Mouse (Mus musculus) midbrain, embryonic 11.5 days (tissue): ENCODE measurements at regions not wholly inside any gene's neighbourhood (a gene's known extent, or its start where the extent isn't known, plus 50 kb on each side); places are given as distances from the start of the nearest gene placed in this dataset.

Experiments used
- ATAC-seq: fragments of 200-750 bp; cut with Nextera tagmentation; 2 replicates; pipeline ENCODE4 v1.8.0; 2017; ENCODE audit warnings: moderate TSS enrichment, moderate library complexity; ENCODE audit not compliant: low FRiP score
- DNase-seq: peaks from one replicate; pipeline ENCODE4 v3.0.0; 2015; ENCODE audit warnings: low spot score; ENCODE audit errors: missing footprints
- H3K27ac ChIP-seq: fragments of 300-500 bp; sonication (generic); 2 replicates; pipeline ENCODE4 v1.5.1; 2014; ENCODE audit warnings: low read depth, low read length
- H3K27me3 ChIP-seq: fragments of 300-500 bp; sonication (generic); 2 replicates; pipeline ENCODE4 v1.6.1; 2014; ENCODE audit warnings: mild to moderate bottlenecking, low read length, moderate library complexity, mixed read lengths; ENCODE audit not compliant: control insufficient read depth, insufficient read depth
- H3K36me3 ChIP-seq: fragments of 300-500 bp; sonication (generic); 2 replicates; pipeline ENCODE4 v1.6.1; 2014; ENCODE audit warnings: mild to moderate bottlenecking, low read length, moderate library complexity, mixed read lengths; ENCODE audit not compliant: control insufficient read depth, insufficient read depth
- H3K4me1 ChIP-seq: fragments of 300-500 bp; sonication (generic); 2 replicates; pipeline ENCODE4 v1.6.1; 2014; ENCODE audit warnings: low read length; ENCODE audit not compliant: control insufficient read depth, insufficient read depth
- H3K4me2 ChIP-seq: fragments of 300-500 bp; sonication (generic); 2 replicates; pipeline ENCODE4 v1.6.1; 2014; ENCODE audit warnings: mild to moderate bottlenecking, moderate library complexity
- H3K4me3 ChIP-seq: fragments of 300-500 bp; sonication (generic); 2 replicates; pipeline ENCODE4 v1.5.1; 2014; ENCODE audit warnings: low read depth, low read length
- H3K9ac ChIP-seq: fragments of 300-500 bp; sonication (generic); 2 replicates; pipeline ENCODE4 v1.6.1; 2014; ENCODE audit warnings: low read length
- H3K9me3 ChIP-seq: fragments of 300-500 bp; sonication (generic); 2 replicates; pipeline ENCODE4 v1.6.1; 2016; ENCODE audit warnings: low read length; ENCODE audit not compliant: control insufficient read depth
- WGBS: fragments of 180-500 bp; shearing (Covaris S2); extraction: QIAGEN DNeasy Blood & Tissue Kit; methylation state at CpG from one replicate; pipeline ENCODE4 v1.1.7; 2014; 5-methylcytosine and 5-hydroxymethylcytosine counted together

DNA sequence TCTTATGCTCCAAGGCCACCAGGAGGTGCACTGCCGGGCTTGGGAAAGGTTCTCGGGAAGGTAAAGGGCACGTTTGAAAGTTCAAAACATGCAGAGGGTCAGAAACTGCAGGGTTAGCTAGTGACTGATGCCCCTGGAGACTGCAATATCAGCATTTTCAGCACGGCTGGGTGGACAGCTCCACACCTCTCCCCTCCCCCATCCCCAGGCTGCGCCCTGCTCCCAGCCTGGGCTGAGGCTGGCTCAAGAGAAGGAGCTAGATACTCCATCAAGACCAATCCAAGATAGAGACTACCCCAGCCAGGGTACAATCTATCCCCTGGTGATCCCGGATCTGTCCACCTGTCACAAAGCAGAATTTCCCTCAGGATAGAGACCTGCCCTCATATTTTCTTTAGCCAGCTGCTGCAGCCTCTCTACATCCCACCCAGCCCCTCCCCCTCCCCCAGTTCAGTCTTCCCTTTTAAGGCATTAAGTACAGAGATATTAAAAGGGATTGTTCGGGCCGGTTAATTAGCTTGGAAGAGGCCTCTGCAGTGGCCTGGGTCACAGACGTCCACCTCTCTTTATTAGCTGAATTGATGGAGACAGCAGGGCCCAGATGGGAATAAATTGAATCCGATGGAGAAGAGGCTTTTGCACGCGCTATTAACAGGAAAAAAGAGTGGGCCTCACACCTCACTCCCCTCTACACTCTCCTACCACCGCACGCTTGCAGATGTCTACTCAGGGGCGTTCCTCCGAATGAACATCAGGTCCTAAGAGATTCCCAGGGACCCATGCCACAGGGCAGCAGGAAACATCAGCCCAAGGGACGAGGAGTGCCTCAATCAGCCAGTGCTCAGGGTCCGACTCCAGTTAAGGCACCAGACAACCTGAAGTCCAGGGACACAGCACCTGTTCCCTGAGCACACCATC is 119.8 kb downstream of the Plxna1 start:
- H3K9me3 ChIP-seq = no peaks in the 10 kb centered on the region
- WGBS = 20% methylated on average over 18 of the region's 18 CpGs
- DNase-seq (peak; percentile 93), ATAC-seq (peak; percentile 74)
- no peak overlapping the region for H3K9ac ChIP-seq
- H3K27me3 ChIP-seq = no peaks in the 10 kb centered on the region
- H3K4me1 ChIP-seq = peaks cover 23% of the 10 kb centered on the region
- no peak overlapping the region for H3K4me2 ChIP-seq
- H3K27ac ChIP-seq = peak overlapping the region; percentile 61
- H3K36me3 ChIP-seq = no peaks in the 10 kb centered on the region
- H3K4me3 ChIP-seq = no peak overlapping the region

DNA sequence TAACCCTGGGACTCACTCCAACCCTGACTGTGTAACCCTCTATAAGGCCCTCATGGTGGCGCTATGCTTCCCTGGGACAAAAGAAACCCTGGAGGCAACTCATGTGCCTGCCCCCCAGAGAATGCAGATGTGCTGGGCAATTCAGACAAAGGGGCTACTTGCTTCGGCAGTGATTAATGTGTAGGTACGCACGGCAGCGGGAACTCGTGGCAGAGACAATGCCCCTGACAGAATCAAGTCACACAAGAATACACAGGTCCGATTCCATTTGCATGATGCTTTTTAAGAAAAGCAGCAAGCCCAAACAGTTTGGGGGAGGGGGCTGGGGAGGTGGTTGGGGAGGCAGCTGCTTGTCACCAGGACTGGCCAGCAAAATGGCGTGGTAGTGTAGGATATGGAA is 116.9 kb downstream of the Plxna1 start:
- DNase-seq = no peak
- no peak for ATAC-seq
- 46% methylated on average over 8 of the region's 8 CpGs for WGBS
- Histone ChIP-seq H3K27ac (no peak overlapping the region), H3K4me3 (no peak overlapping the region), H3K9me3 (no peaks in the 10 kb centered on the region), H3K4me2 (no peak overlapping the region), H3K36me3 (no peaks in the 10 kb centered on the region), H3K9ac (no peak overlapping the region), H3K4me1 (peaks cover 13% of the 10 kb centered on the region), H3K27me3 (no peaks in the 10 kb centered on the region)

DNA sequence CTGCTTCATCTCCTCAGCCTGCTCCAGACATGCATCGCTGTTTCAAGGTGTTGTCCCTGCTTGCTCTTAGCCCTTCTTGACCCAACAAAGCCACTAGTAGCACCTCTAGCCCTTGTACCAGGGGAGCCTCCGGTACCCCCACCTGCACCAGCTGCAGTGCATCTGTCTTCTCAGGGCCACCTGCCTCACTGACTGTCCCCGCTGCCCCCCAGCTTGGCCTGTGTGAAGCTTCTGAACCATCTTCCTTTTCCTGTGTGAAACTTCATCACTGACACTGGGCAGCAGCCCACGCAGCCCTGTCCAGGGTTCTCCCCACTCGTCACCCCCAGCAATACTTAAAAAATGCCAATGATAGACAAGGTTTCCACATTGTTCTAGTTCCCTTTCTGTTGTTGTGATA is 116.2 kb downstream of the Plxna1 start:
- Histone ChIP-seq H3K9ac (no peak overlapping the region), H3K4me2 (no peak overlapping the region), H3K36me3 (no peaks in the 10 kb centered on the region), H3K27ac (no peak overlapping the region), H3K4me1 (peaks cover 13% of the 10 kb centered on the region), H3K27me3 (no peaks in the 10 kb centered on the region), H3K4me3 (no peak overlapping the region), H3K9me3 (no peaks in the 10 kb centered on the region)
- WGBS = 95% methylated on average over 5 of the region's 5 CpGs
- ATAC-seq = no peak
- DNase-seq = no peak

DNA sequence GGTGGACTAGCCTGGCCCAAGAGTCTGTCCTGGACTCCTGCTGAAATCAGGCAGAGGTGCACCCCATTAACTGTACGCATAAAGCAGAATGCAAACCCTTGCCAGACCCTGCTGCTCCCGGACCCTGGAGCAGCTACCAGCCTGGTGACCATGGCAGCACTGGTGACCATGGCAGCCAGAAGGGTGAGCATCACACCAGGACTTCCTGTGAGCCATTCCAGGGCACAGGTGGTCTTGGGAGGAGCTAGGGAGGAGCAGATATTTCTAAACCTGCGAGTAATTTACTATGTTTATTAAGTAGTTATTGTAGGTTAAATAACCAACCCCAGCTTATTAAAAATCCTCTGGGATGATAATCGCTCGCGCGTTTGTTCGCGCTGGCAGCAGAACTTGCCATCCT is 113.8 kb downstream of the Plxna1 start:
- Histone ChIP-seq H3K36me3 (no peaks in the 10 kb centered on the region), H3K4me1 (peaks cover 3% of the 10 kb centered on the region; the same call in 1 of the 2 replicates), H3K9ac (no peak overlapping the region), H3K4me3 (no peak overlapping the region), H3K9me3 (no peaks in the 10 kb centered on the region), H3K27me3 (no peaks in the 10 kb centered on the region), H3K27ac (no peak overlapping the region), H3K4me2 (no peak overlapping the region)
- DNase-seq (no peak), ATAC-seq (no peak)
- 92% methylated on average over 9 of the region's 9 CpGs for WGBS

DNA sequence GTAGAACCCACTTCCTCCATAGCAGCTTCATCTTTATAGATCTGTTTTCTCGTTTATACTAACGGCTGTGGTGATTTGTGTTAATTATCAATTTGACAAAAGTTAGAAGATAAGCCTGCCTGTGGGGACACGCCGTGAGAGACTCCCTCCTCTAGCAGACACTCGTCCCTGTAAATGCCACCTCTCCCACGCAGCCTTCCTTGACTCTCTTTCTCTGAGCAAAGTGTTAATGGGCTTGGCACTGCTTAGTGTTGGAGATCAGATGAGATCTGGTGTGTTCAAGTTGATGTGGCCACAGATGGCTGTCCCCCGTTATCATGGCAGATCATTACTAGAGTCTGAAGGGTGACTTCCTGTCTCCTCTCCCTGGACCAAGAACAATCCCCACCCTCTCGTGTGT is 113.1 kb downstream of the Plxna1 start:
- ATAC-seq (no peak), DNase-seq (no peak)
- H3K27me3 ChIP-seq = no peaks in the 10 kb centered on the region
- H3K4me1 ChIP-seq = peaks cover 3% of the 10 kb centered on the region; the same call in 1 of the 2 replicates
- no peaks in the 10 kb centered on the region for H3K36me3 ChIP-seq
- no peak overlapping the region for H3K9ac ChIP-seq
- H3K4me2 ChIP-seq = no peak overlapping the region
- no peak overlapping the region for H3K4me3 ChIP-seq
- H3K27ac ChIP-seq = no peak overlapping the region
- WGBS = 84% methylated on average over 8 of the region's 8 CpGs
- no peaks in the 10 kb centered on the region for H3K9me3 ChIP-seq

DNA sequence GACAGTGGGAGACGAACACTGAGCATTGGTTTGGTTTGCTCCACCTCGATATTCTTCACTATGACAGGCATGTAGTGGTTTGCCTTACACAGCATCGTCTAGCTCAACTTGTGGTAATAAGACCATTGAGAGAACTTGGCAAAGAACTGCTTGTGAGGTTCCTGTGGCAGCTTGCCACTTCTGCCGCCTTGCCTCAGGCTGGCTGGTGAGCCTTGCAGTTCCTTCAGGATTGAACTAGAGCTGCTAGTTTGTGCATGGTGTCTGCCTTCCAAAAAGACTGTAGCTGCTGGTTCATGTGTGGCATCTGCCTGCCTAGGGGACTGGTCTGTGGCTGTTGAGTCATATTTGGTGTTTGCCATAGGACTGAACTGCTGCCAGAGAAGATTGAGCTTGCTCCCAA is 110.8 kb downstream of the Plxna1 start:
- no peaks in the 10 kb centered on the region for H3K9me3 ChIP-seq
- no peak for ATAC-seq
- no peaks in the 10 kb centered on the region for H3K27me3 ChIP-seq
- H3K4me2 ChIP-seq = no peak overlapping the region
- no peak overlapping the region for H3K4me3 ChIP-seq
- H3K9ac ChIP-seq = no peak overlapping the region
- no peaks in the 10 kb centered on the region for H3K4me1 ChIP-seq
- WGBS = 90% methylated on average over 4 of the region's 4 CpGs
- no peak for DNase-seq
- no peaks in the 10 kb centered on the region for H3K36me3 ChIP-seq
- H3K27ac ChIP-seq = no peak overlapping the region

DNA sequence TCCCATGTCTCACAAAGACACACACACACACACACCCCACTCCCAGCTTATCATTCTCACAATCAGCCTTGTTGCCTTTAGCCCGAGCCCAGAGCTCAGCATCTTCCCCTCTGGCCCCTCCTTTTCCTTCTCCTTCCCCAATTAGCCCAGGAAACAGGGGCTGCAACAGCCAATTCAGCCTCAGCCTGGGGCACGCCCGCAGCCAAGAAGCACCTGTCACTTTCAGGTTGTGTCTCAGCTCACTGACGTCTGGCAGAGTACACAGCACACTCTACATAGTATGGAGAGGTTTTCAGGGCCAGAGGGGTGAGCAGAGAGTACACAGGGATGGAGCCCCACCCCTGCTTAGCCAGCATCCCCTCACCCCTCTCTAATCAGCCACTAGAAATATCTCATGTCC is 106.4 kb downstream of the Plxna1 start:
- no peak for ATAC-seq
- WGBS = 57% methylated on average over 4 of the region's 4 CpGs

DNA sequence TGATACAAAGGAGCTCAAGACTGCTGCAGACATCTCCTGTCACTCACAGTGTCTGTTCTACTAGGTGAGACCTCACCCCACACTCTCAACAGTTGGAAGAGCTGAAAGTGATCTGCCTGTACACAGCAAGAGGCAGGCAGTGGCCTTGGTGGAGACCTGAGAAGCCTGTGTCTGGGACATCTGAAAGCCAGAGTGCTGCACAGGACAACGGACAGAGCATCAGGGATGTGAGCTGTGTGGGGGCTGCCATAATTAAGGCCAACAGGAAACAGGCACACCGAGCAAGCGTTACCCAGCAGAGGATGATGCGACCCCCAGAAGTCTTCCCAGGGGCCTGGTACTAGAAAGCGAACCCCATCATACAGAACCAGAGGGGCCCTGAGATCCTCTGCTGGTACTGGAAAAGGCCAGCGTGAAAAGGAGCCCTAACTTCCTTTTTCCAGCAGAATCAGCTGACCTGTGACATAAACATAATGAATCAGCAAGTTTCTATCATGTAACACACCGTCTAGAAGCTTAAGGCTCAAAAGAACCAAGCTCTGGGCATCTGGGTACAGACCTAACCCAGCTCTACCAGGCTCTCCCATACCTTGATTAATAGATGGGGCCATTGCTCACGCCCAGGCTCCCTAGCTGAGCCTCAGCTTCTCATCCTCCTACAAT is 105.7 kb downstream of the Plxna1 start:
- DNase-seq = no peak
- H3K36me3 ChIP-seq = no peaks in the 10 kb centered on the region
- no peak overlapping the region for H3K4me2 ChIP-seq
- H3K9me3 ChIP-seq = no peaks in the 10 kb centered on the region
- no peak overlapping the region for H3K9ac ChIP-seq
- H3K27ac ChIP-seq = no peak overlapping the region
- 77% methylated on average over 8 of the region's 8 CpGs for WGBS
- H3K4me1 ChIP-seq = no peaks in the 10 kb centered on the region
- ATAC-seq = no peak
- no peaks in the 10 kb centered on the region for H3K27me3 ChIP-seq
- no peak overlapping the region for H3K4me3 ChIP-seq

More for the DNA sequence above, 106.4 kb downstream of the Plxna1 start:
- Histone ChIP-seq H3K27ac (no peak overlapping the region), H3K9ac (no peak overlapping the region), H3K4me1 (no peaks in the 10 kb centered on the region), H3K9me3 (no peaks in the 10 kb centered on the region), H3K36me3 (no peaks in the 10 kb centered on the region), H3K4me3 (no peak overlapping the region), H3K4me2 (no peak overlapping the region), H3K27me3 (no peaks in the 10 kb centered on the region)
- no peak for DNase-seq

DNA sequence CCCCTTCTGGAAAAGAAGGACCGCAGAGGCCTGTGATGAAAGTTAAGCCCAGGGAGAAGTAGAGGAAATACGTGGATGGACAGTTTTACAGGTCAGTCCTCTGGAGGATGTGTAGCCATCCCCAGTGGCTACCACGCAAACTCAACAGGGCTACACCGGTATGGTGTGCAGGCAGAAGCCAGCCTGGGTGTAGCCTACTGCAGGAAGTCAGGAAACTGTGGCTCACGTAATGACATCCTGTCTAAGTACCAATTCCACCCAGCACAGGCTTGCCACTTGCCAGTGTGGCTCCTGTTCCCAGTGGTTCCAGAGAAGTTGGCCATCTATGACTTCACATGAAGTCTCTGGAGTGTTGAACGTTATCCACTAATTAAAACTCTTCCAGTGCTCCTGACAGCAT is 105.0 kb downstream of the Plxna1 start:
- no peak for DNase-seq
- no peak overlapping the region for H3K9ac ChIP-seq
- no peaks in the 10 kb centered on the region for H3K4me1 ChIP-seq
- no peak overlapping the region for H3K27ac ChIP-seq
- H3K4me2 ChIP-seq = no peak overlapping the region
- no peaks in the 10 kb centered on the region for H3K36me3 ChIP-seq
- H3K27me3 ChIP-seq = no peaks in the 10 kb centered on the region
- no peaks in the 10 kb centered on the region for H3K9me3 ChIP-seq
- 90% methylated on average over 6 of the region's 6 CpGs for WGBS
- no peak for ATAC-seq
- no peak overlapping the region for H3K4me3 ChIP-seq
